Mouse (Mus musculus) limb, embryonic 11.5 days (tissue): Measurements from ENCODE around the gene Bfsp1. TPM values are rescaled to one million over a fixed set of nuclear protein-coding genes. Genes with fewer than 3 reads are reported as not detected.
A peak's percentile ranks its signal among the peaks of the same experiment; 100 is the strongest.

Experiments used
- ATAC-seq: fragments of 200-750 bp; cut with Nextera tagmentation; 2 replicates; pipeline ENCODE4 v1.8.0; 2017; ENCODE audit warnings: low read depth; ENCODE audit not compliant: insufficient number of reproducible peaks, low FRiP score, low TSS enrichment
- DNase-seq: peaks from one replicate; pipeline ENCODE4 v3.0.0-alpha.2; 2015; ENCODE audit warnings: low spot score
- H3K27ac ChIP-seq: fragments of 300-500 bp; sonication (generic); replicated peaks from 2 replicates; pipeline ENCODE4 v1.5.1; 2014; ENCODE audit warnings: low read depth, mild to moderate bottlenecking, low read length
- H3K27me3 ChIP-seq: fragments of 300-500 bp; sonication (generic); 2 replicates; pipeline ENCODE4 v1.6.1; 2014; ENCODE audit warnings: mild to moderate bottlenecking, low read length, mixed read lengths; ENCODE audit not compliant: control insufficient read depth, insufficient read depth
- H3K36me3 ChIP-seq: fragments of 300-500 bp; sonication (generic); 2 replicates; pipeline ENCODE4 v1.6.1; 2014; ENCODE audit warnings: mild to moderate bottlenecking, low read length, moderate library complexity, mixed read lengths; ENCODE audit not compliant: control insufficient read depth, insufficient read depth
- H3K4me1 ChIP-seq: fragments of 300-500 bp; sonication (generic); 2 replicates; pipeline ENCODE4 v1.6.1; 2014; ENCODE audit warnings: low read length, mixed read lengths; ENCODE audit not compliant: control insufficient read depth, insufficient read depth
- H3K4me2 ChIP-seq: fragments of 300-500 bp; sonication (generic); 2 replicates; pipeline ENCODE4 v1.6.1; 2014; ENCODE audit warnings: low read depth, mild to moderate bottlenecking, moderate library complexity; ENCODE audit not compliant: severe bottlenecking
- H3K4me3 ChIP-seq: fragments of 300-500 bp; sonication (generic); 2 replicates; pipeline ENCODE4 v1.5.1; 2014; ENCODE audit warnings: low read depth, low read length
- H3K9ac ChIP-seq: fragments of 300-500 bp; sonication (generic); 2 replicates; pipeline ENCODE4 v1.6.1; 2014; ENCODE audit warnings: mild to moderate bottlenecking, low read length
- H3K9me3 ChIP-seq: fragments of 300-500 bp; sonication (generic); 2 replicates; pipeline ENCODE4 v1.6.1; 2016; ENCODE audit warnings: low read length; ENCODE audit not compliant: control insufficient read depth
- WGBS: fragments of 180-500 bp; shearing (Covaris S2); extraction: QIAGEN DNeasy Blood & Tissue Kit; methylation state at CpG from one replicate; pipeline ENCODE4 v1.1.7; 2014; 5-methylcytosine and 5-hydroxymethylcytosine counted together
- polyA plus RNA-seq: library from polyadenylated mRNA; unstranded; fragments of >200 nt; fragmentation: Nextera tagmentation; extraction: Ambion mirVana; gene quantifications from 2 replicates; pipeline ENCODE4 v1.2.1, GENCODE M21; 2014

The Bfsp1 gene
- polyA plus RNA-seq, 1 experiment from 2014 or later: 1.5 TPM

- H3K27ac ChIP-seq: no peak overlapping the region
- 7% methylated on average over 6 of the region's 6 CpGs for WGBS
These were observed 4.4 kb upstream of the Bfsp1 start for GRCm38 (mm10) chr2:143867326-143867725.

GRCm38 (mm10) chr2:143864600-143864999 lies 1.6 kb upstream of the Bfsp1 start:
- Histone ChIP-seq H3K36me3 (no peaks in the 10 kb centered on the region), H3K27ac (no peak overlapping the region), H3K4me1 (no peaks in the 10 kb centered on the region), H3K4me2 (no peak overlapping the region), H3K9ac (no peak overlapping the region), H3K4me3 (no peak overlapping the region), H3K9me3 (no peaks in the 10 kb centered on the region), H3K27me3 (no peaks in the 10 kb centered on the region)
- ATAC-seq (no peak), DNase-seq (no peak)
- WGBS: 57% methylated on average over 8 of the region's 8 CpGs

More at GRCm38 (mm10) chr2:143867326-143867725, 4.4 kb upstream of the Bfsp1 start:
- no peak overlapping the region for H3K4me3 ChIP-seq
- no peaks in the 10 kb centered on the region for H3K9me3 ChIP-seq
- no peak overlapping the region for H3K4me2 ChIP-seq
- H3K4me1 ChIP-seq: no peaks in the 10 kb centered on the region
- H3K27me3 ChIP-seq: no peaks in the 10 kb centered on the region
- DNase-seq (peak; percentile 81), ATAC-seq (peak; percentile 61; the same call in 1 of the 2 replicates)
- H3K36me3 ChIP-seq: no peaks in the 10 kb centered on the region
- H3K9ac ChIP-seq: no peak overlapping the region

GRCm38 (mm10) chr2:143859166-143859565 lies 3.8 kb downstream of the Bfsp1 start:
- no peak overlapping the region for H3K4me3 ChIP-seq
- WGBS: 84% methylated on average over 2 of the region's 2 CpGs
- H3K27ac ChIP-seq: no peak overlapping the region
- H3K9ac ChIP-seq: no peak overlapping the region
- H3K36me3 ChIP-seq: no peaks in the 10 kb centered on the region
- no peak overlapping the region for H3K4me2 ChIP-seq
- H3K4me1 ChIP-seq: no peaks in the 10 kb centered on the region
- no peaks in the 10 kb centered on the region for H3K27me3 ChIP-seq
- DNase-seq (no peak), ATAC-seq (no peak)
- H3K9me3 ChIP-seq: no peaks in the 10 kb centered on the region

- no peak overlapping the region for H3K4me2 ChIP-seq
- ATAC-seq (no peak), DNase-seq (no peak)
- H3K9me3 ChIP-seq: no peaks in the 10 kb centered on the region
- H3K9ac ChIP-seq: no peak overlapping the region
- 82% methylated on average over 4 of the region's 4 CpGs for WGBS
- no peaks in the 10 kb centered on the region for H3K36me3 ChIP-seq
- H3K4me3 ChIP-seq: no peak overlapping the region
- H3K27me3 ChIP-seq: no peaks in the 10 kb centered on the region
- H3K4me1 ChIP-seq: no peaks in the 10 kb centered on the region
- no peak overlapping the region for H3K27ac ChIP-seq
These were observed 9.5 kb downstream of the Bfsp1 start for GRCm38 (mm10) chr2:143853447-143853846.

- ATAC-seq (no peak), DNase-seq (no peak)
- H3K9ac ChIP-seq: no peak overlapping the region
- no peak overlapping the region for H3K27ac ChIP-seq
- H3K4me2 ChIP-seq: no peak overlapping the region
- H3K4me3 ChIP-seq: no peak overlapping the region
- no peaks in the 10 kb centered on the region for H3K9me3 ChIP-seq
- WGBS: 59% methylated on average over 18 of the region's 18 CpGs
- H3K27me3 ChIP-seq: no peaks in the 10 kb centered on the region
- H3K4me1 ChIP-seq: no peaks in the 10 kb centered on the region
- H3K36me3 ChIP-seq: no peaks in the 10 kb centered on the region
These were observed 10.4 kb downstream of the Bfsp1 start for GRCm38 (mm10) chr2:143852295-143853275.

- WGBS: 87% methylated on average over 12 of the region's 12 CpGs
- Histone ChIP-seq H3K27me3 (no peaks in the 10 kb centered on the region), H3K9me3 (no peaks in the 10 kb centered on the region), H3K9ac (no peak overlapping the region), H3K4me2 (no peak overlapping the region), H3K36me3 (no peaks in the 10 kb centered on the region), H3K4me1 (no peaks in the 10 kb centered on the region), H3K4me3 (no peak overlapping the region), H3K27ac (no peak overlapping the region)
- DNase-seq (no peak), ATAC-seq (no peak)
These were observed 11.4 kb downstream of the Bfsp1 start for GRCm38 (mm10) chr2:143851354-143852221.

- no peak overlapping the region for H3K27ac ChIP-seq
- WGBS: 82% methylated on average over 3 of the region's 3 CpGs
- H3K36me3 ChIP-seq: no peaks in the 10 kb centered on the region
- no peaks in the 10 kb centered on the region for H3K9me3 ChIP-seq
- H3K4me2 ChIP-seq: no peak overlapping the region
- no peak overlapping the region for H3K9ac ChIP-seq
- no peaks in the 10 kb centered on the region for H3K4me1 ChIP-seq
- ATAC-seq (no peak), DNase-seq (no peak)
- H3K27me3 ChIP-seq: no peaks in the 10 kb centered on the region
- H3K4me3 ChIP-seq: no peak overlapping the region
These were observed 15.7 kb downstream of the Bfsp1 start for GRCm38 (mm10) chr2:143847291-143847690.

- DNase-seq (no peak), ATAC-seq (no peak)
- H3K9ac ChIP-seq: no peak overlapping the region
- H3K4me2 ChIP-seq: no peak overlapping the region
- no peaks in the 10 kb centered on the region for H3K4me1 ChIP-seq
- H3K27me3 ChIP-seq: no peaks in the 10 kb centered on the region
- H3K9me3 ChIP-seq: no peaks in the 10 kb centered on the region
- no peak overlapping the region for H3K4me3 ChIP-seq
- H3K36me3 ChIP-seq: no peaks in the 10 kb centered on the region
- no peak overlapping the region for H3K27ac ChIP-seq
- 85% methylated on average over 4 of the region's 4 CpGs for WGBS
These were observed 16.2 kb downstream of the Bfsp1 start for GRCm38 (mm10) chr2:143846799-143847198.
